9 mouse cellular contexts compared by ENCODE assay signal in the genomic region with DNA sequence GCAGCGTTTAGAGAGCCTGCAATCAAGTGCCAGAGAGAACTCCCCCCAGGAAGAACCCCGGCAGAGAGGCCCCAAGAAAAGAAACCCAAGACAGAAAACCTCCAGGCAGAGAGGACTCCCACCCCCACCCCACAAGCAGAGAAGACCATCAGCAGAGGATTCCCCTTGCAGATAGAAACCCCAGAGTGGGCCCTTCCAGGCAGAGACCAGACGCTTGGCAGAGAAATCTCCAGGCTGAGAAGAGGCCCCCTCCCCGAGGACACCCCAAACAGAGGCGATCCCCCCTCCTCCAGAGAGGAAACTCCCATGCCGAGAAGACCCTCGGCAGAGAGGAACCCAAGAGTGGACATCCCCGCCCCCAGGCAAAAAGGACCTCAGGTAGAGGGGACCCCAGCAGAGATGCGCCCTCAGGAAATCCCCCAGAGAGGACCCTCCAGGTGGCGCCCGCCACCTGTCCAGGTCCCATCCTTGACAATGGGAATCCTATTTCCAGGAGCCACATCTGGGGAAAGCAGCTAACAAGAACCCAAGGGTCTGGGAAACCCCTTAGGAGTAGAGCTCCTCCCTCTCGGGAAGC. TPM values are rescaled to one million over a fixed set of nuclear protein-coding genes. Genes with fewer than 3 reads are reported as not detected.
DNase-seq lines count a peak whose midpoint lies in the region; ATAC-seq lines count a peak whose summit lies in the region.
"Had no signal": no experiment of that assay in that cellular context is flagged by ENCODE, and none has a peak within 500 bp of the region (broad histone marks: within the 10 kb centered on the region; RNA-seq: fewer than 3 reads in every experiment).

No protein-coding gene starts in this region.

- WGBS in lung, embryonic 15.5 days, result 9% methylated on average over 12 of the region's 12 CpGs
- WGBS in embryonic facial prominence, embryonic 15.5 days, result 8% methylated on average over 12 of the region's 12 CpGs
- 14% methylated on average over 12 of the region's 12 CpGs for WGBS in limb, embryonic 12.5 days
- 13% methylated on average over 12 of the region's 12 CpGs for WGBS in stomach, embryonic 14.5 days

- no peak overlapping the region for H3K27ac ChIP-seq in lung, embryonic 15.5 days
- H3K27ac ChIP-seq in embryonic facial prominence, embryonic 15.5 days (replicated peaks), result no peak overlapping the region
- no peak overlapping the region for H3K27ac ChIP-seq in limb, embryonic 12.5 days
- H3K27ac ChIP-seq in stomach, embryonic 14.5 days (ENCODE audit: low read length), result no peak overlapping the region

- H3K4me1 ChIP-seq in lung, embryonic 15.5 days, result peaks cover 7% of the 10 kb centered on the region
- H3K4me1 ChIP-seq in embryonic facial prominence, embryonic 15.5 days, result peaks cover 10% of the 10 kb centered on the region
- peaks cover 11% of the 10 kb centered on the region for H3K4me1 ChIP-seq in limb, embryonic 12.5 days (replicated peaks)
- H3K4me1 ChIP-seq in stomach, embryonic 14.5 days (ENCODE audit: control insufficient read depth, insufficient read depth, low read length), result 0 out of 2 replicates have a peak, but pooled peaks cover 4% of the 10 kb centered on the region

- peaks cover 36% of the 10 kb centered on the region for H3K27me3 ChIP-seq in lung, embryonic 15.5 days
- H3K27me3 ChIP-seq in embryonic facial prominence, embryonic 15.5 days, result peaks cover 41% of the 10 kb centered on the region
- H3K27me3 ChIP-seq in limb, embryonic 12.5 days, result peaks cover 67% of the 10 kb centered on the region
- peaks cover 22% of the 10 kb centered on the region for H3K27me3 ChIP-seq in stomach, embryonic 14.5 days (ENCODE audit: control insufficient read depth, insufficient read depth, low read length)

- H3K4me2 ChIP-seq in lung, embryonic 15.5 days, result peak overlapping the region; percentile 89
- H3K4me2 ChIP-seq in embryonic facial prominence, embryonic 15.5 days (replicated peaks), result peak overlapping the region; percentile 94
- peak overlapping the region; percentile 89 for H3K4me2 ChIP-seq in limb, embryonic 12.5 days
- peak overlapping the region; percentile 96 for H3K4me2 ChIP-seq in stomach, embryonic 14.5 days (replicated peaks; ENCODE audit: low read depth, low read length)

- no peaks in the 10 kb centered on the region for H3K9me3 ChIP-seq in lung, embryonic 15.5 days
- H3K9me3 ChIP-seq in embryonic facial prominence, embryonic 15.5 days (replicated peaks), result no peaks in the 10 kb centered on the region
- H3K9me3 ChIP-seq in limb, embryonic 12.5 days, result no peaks in the 10 kb centered on the region
- no peaks in the 10 kb centered on the region for H3K9me3 ChIP-seq in stomach, embryonic 14.5 days (ENCODE audit: control insufficient read depth, low read depth, low read length)

- peak overlapping the region; percentile 44 for H3K4me3 ChIP-seq in lung, embryonic 15.5 days
- peak overlapping the region; percentile 52 for H3K4me3 ChIP-seq in embryonic facial prominence, embryonic 15.5 days (replicated peaks)
- peak overlapping the region; percentile 54 for H3K4me3 ChIP-seq in limb, embryonic 12.5 days (replicated peaks)
- peak overlapping the region; percentile 50; the same call in 1 of the 2 replicates for H3K4me3 ChIP-seq in stomach, embryonic 14.5 days (ENCODE audit: low read depth, low read length)

- H3K36me3 ChIP-seq in lung, embryonic 15.5 days, result no peaks in the 10 kb centered on the region
- H3K36me3 ChIP-seq in embryonic facial prominence, embryonic 15.5 days, result no peaks in the 10 kb centered on the region
- no peaks in the 10 kb centered on the region for H3K36me3 ChIP-seq in limb, embryonic 12.5 days
- H3K36me3 ChIP-seq in stomach, embryonic 14.5 days (ENCODE audit: control insufficient read depth, insufficient read depth, low read length), result no peaks in the 10 kb centered on the region

- DNase-seq in lung, postnatal 4 days, result no peak
- no peak for DNase-seq in frontal cortex, postnatal 25 days (ENCODE audit: low spot score in 2 of 2)
- no peak for DNase-seq in layer of hippocampus, postnatal 36 days
- no peak for DNase-seq in urinary bladder, postnatal 25 days (ENCODE audit: low spot score)
- DNase-seq: thymus, postnatal 25 days had no signal

- H3K9ac ChIP-seq in lung, embryonic 15.5 days, result no peak overlapping the region
- no peak overlapping the region for H3K9ac ChIP-seq in embryonic facial prominence, embryonic 15.5 days
- H3K9ac ChIP-seq in limb, embryonic 12.5 days (replicated peaks), result 0 out of 2 replicates have a peak overlapping the region, but pooled peaks have one; percentile 42
- no peak overlapping the region for H3K9ac ChIP-seq in stomach, embryonic 14.5 days (replicated peaks; ENCODE audit: low read depth, low read length)

- no peak for ATAC-seq in lung, embryonic 15.5 days (ENCODE audit: borderline replicate concordance, extremely low read depth, low FRiP score, low TSS enrichment)
- 0 out of 2 replicates have a peak, but pooled peaks have one; percentile 31 for ATAC-seq in embryonic facial prominence, embryonic 15.5 days (ENCODE audit: insufficient number of reproducible peaks, low FRiP score, low TSS enrichment, low read depth)
- no peak for ATAC-seq in limb, embryonic 12.5 days (ENCODE audit: insufficient number of reproducible peaks, insufficient read depth, low FRiP score, low TSS enrichment, low read depth)
- ATAC-seq in stomach, embryonic 14.5 days (ENCODE audit: insufficient number of reproducible peaks, insufficient read depth, low FRiP score, low read depth), result no peak

RNA-seq across cellular contexts. Expression of a gene that starts 0.5 kb away (rescaled TPM):
- polyA plus RNA-seq in lung, embryonic 15.5 days (2015; fragmentation: Nextera tagmentation; extraction: Ambion mirVana), result 0.82 and 1.1 TPM in 2 replicates
- polyA plus RNA-seq in embryonic facial prominence, embryonic 15.5 days (2015; fragmentation: Nextera tagmentation; extraction: Ambion mirVana), result 6.2 and 8.7 TPM in 2 replicates
- polyA plus RNA-seq in limb, embryonic 12.5 days (2016; fragmentation: Nextera tagmentation; extraction: Ambion mirVana), result 1.9 and 2.9 TPM in 2 replicates
- 3.6 and 3.7 TPM in 2 replicates for polyA plus RNA-seq in stomach, embryonic 14.5 days (2014; fragmentation: Nextera tagmentation; extraction: Ambion mirVana)
- 100 to 1,000 TPM; 317 to 352 TPM for total RNA-seq in layer of hippocampus, postnatal 36 days (2021)

RNA-seq across cellular contexts. Expression of a gene that starts 17.0 kb away (rescaled TPM):
- not detected in 2 replicates for polyA plus RNA-seq in lung, embryonic 15.5 days (2015; fragmentation: Nextera tagmentation; extraction: Ambion mirVana)
- polyA plus RNA-seq in embryonic facial prominence, embryonic 15.5 days (2015; fragmentation: Nextera tagmentation; extraction: Ambion mirVana), result 0.08 TPM in 1 of 2 replicates, not detected in the other
- not detected in 2 replicates for polyA plus RNA-seq in limb, embryonic 12.5 days (2016; fragmentation: Nextera tagmentation; extraction: Ambion mirVana)
- polyA plus RNA-seq in stomach, embryonic 14.5 days (2014; fragmentation: Nextera tagmentation; extraction: Ambion mirVana), result not detected in 2 replicates
- total RNA-seq in layer of hippocampus, postnatal 36 days (2021), result not detected

RNA-seq across cellular contexts. Expression of a gene that starts 40.8 kb away (rescaled TPM):
- polyA plus RNA-seq in lung, embryonic 15.5 days (2015; fragmentation: Nextera tagmentation; extraction: Ambion mirVana), result 0.29 and 0.46 TPM in 2 replicates
- polyA plus RNA-seq in embryonic facial prominence, embryonic 15.5 days (2015; fragmentation: Nextera tagmentation; extraction: Ambion mirVana), result 0.85 and 1.3 TPM in 2 replicates
- polyA plus RNA-seq in limb, embryonic 12.5 days (2016; fragmentation: Nextera tagmentation; extraction: Ambion mirVana), result 0.08 TPM in 1 of 2 replicates, not detected in the other
- 0.11 and 0.54 TPM in 2 replicates for polyA plus RNA-seq in stomach, embryonic 14.5 days (2014; fragmentation: Nextera tagmentation; extraction: Ambion mirVana)
- total RNA-seq in layer of hippocampus, postnatal 36 days (2021), result 1 to 10 TPM; 4.6 to 7.3 TPM
